Mouse (Mus musculus): ENCODE results near the gene Coq9. TPM values are rescaled to one million over a fixed set of nuclear protein-coding genes. Genes with fewer than 3 reads are reported as not detected.

The Coq9 gene
- polyA plus RNA-seq, 1 experiment from 2014 or later: 51.4 TPM

GRCm38 (mm10) chr8:94801293-94802095, 36.6 kb upstream of the Coq9 start:
- peak; percentile 31 for DNase-seq (ENCODE audit: low spot score)
- peak; percentile 30; the same call in 1 of the 2 replicates for ATAC-seq
- no peaks in the 10 kb centered on the region for H3K4me1 ChIP-seq (ENCODE audit: insufficient read depth, low read depth, low read length)
- no peak overlapping the region for H3K4me3 ChIP-seq (ENCODE audit: low read depth, low read length)
- H3K27ac ChIP-seq (ENCODE audit: low read length): no peak overlapping the region
- 32% methylated on average over 14 of the region's 14 CpGs for WGBS
- no peaks in the 10 kb centered on the region for H3K9me3 ChIP-seq (ENCODE audit: low read length)
- H3K9ac ChIP-seq (replicated peaks; ENCODE audit: low read depth): no peak overlapping the region
- no peaks in the 10 kb centered on the region for H3K36me3 ChIP-seq (ENCODE audit: insufficient read depth, low read length)
- TF ChIP-seq CTCF (IDR thresholded peaks at IDR 0.05): peak; percentile 76
- no peak for TF ChIP-seq EP300 (IDR thresholded peaks at IDR 0.05)
- no peaks in the 10 kb centered on the region for H3K27me3 ChIP-seq (replicated peaks; ENCODE audit: insufficient read depth, low read length)
- H3K4me2 ChIP-seq (replicated peaks; ENCODE audit: low read depth, low read length): no peak overlapping the region; the same call in 1 of the 2 replicates

GRCm38 (mm10) chr8:94802375-94802774, 35.7 kb upstream of the Coq9 start:
- TF ChIP-seq EP300 (IDR thresholded peaks at IDR 0.05) (no peak), CTCF (IDR thresholded peaks at IDR 0.05) (no peak)
- Histone ChIP-seq H3K4me2 (replicated peaks; ENCODE audit: low read depth, low read length) (no peak overlapping the region), H3K36me3 (ENCODE audit: insufficient read depth, low read length) (no peaks in the 10 kb centered on the region), H3K4me3 (ENCODE audit: low read depth, low read length) (no peak overlapping the region), H3K9me3 (ENCODE audit: low read length) (no peaks in the 10 kb centered on the region), H3K9ac (replicated peaks; ENCODE audit: low read depth) (no peak overlapping the region), H3K27me3 (replicated peaks; ENCODE audit: insufficient read depth, low read length) (no peaks in the 10 kb centered on the region), H3K4me1 (ENCODE audit: insufficient read depth, low read depth, low read length) (no peaks in the 10 kb centered on the region), H3K27ac (ENCODE audit: low read length) (no peak overlapping the region)
- ATAC-seq (no peak), DNase-seq (ENCODE audit: low spot score) (no peak)
- 57% methylated on average over 4 of the region's 4 CpGs for WGBS

DNA sequence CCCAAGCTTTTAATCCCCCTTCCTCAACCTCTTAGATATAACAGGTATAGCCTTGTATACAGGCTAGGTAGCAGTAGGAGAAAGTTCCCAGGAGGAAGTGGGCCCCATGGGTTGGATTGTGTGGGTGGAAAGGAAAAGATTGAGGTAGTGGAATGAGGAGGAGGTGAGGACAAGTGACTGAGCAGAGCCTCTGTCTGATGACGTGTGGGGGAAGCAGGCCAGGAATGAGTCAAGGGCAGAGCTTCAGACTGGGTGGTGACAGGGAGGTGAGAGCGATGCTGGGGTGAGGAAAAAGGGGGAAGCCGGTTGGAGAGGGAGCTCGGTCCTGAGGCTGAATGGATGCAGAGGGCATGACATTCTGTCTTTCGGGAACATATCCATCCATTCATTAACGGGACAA, 34.6 kb upstream of the Coq9 start:
- Histone ChIP-seq H3K4me3 (ENCODE audit: low read depth, low read length) (no peak overlapping the region), H3K4me2 (replicated peaks; ENCODE audit: low read depth, low read length) (no peak overlapping the region), H3K9me3 (ENCODE audit: low read length) (no peaks in the 10 kb centered on the region), H3K27me3 (replicated peaks; ENCODE audit: insufficient read depth, low read length) (no peaks in the 10 kb centered on the region), H3K27ac (ENCODE audit: low read length) (no peak overlapping the region), H3K9ac (replicated peaks; ENCODE audit: low read depth) (no peak overlapping the region), H3K36me3 (ENCODE audit: insufficient read depth, low read length) (no peaks in the 10 kb centered on the region), H3K4me1 (ENCODE audit: insufficient read depth, low read depth, low read length) (no peaks in the 10 kb centered on the region)
- no peak for ATAC-seq
- no peak for TF ChIP-seq EP300 (IDR thresholded peaks at IDR 0.05)
- DNase-seq (ENCODE audit: low spot score): no peak
- 65% methylated on average over 6 of the region's 6 CpGs for WGBS

- ATAC-seq: no peak
- H3K4me1 ChIP-seq (ENCODE audit: insufficient read depth, low read depth, low read length): no peaks in the 10 kb centered on the region
- no peak overlapping the region for H3K4me2 ChIP-seq (replicated peaks; ENCODE audit: low read depth, low read length)
- no peaks in the 10 kb centered on the region for H3K27me3 ChIP-seq (replicated peaks; ENCODE audit: insufficient read depth, low read length)
- H3K9ac ChIP-seq (replicated peaks; ENCODE audit: low read depth): no peak overlapping the region
- DNase-seq (ENCODE audit: low spot score): no peak
- H3K27ac ChIP-seq (ENCODE audit: low read length): no peak overlapping the region
- H3K9me3 ChIP-seq (ENCODE audit: low read length): no peaks in the 10 kb centered on the region
- H3K36me3 ChIP-seq (ENCODE audit: insufficient read depth, low read length): no peaks in the 10 kb centered on the region
- 51% methylated on average over 10 of the region's 10 CpGs for WGBS
- TF ChIP-seq CTCF (IDR thresholded peaks at IDR 0.05): no peak
- no peak for TF ChIP-seq EP300 (IDR thresholded peaks at IDR 0.05)
- no peak overlapping the region for H3K4me3 ChIP-seq (ENCODE audit: low read depth, low read length)
These were observed 33.4 kb upstream of the Coq9 start for GRCm38 (mm10) chr8:94804546-94805340.

- Histone ChIP-seq H3K4me2 (replicated peaks; ENCODE audit: low read depth, low read length) (no peak overlapping the region), H3K27ac (ENCODE audit: low read length) (no peak overlapping the region), H3K9ac (replicated peaks; ENCODE audit: low read depth) (no peak overlapping the region), H3K4me1 (ENCODE audit: insufficient read depth, low read depth, low read length) (no peaks in the 10 kb centered on the region), H3K4me3 (ENCODE audit: low read depth, low read length) (no peak overlapping the region), H3K9me3 (ENCODE audit: low read length) (no peaks in the 10 kb centered on the region), H3K27me3 (replicated peaks; ENCODE audit: insufficient read depth, low read length) (no peaks in the 10 kb centered on the region), H3K36me3 (ENCODE audit: insufficient read depth, low read length) (no peaks in the 10 kb centered on the region)
- 55% methylated on average over 4 of the region's 4 CpGs for WGBS
- no peak for DNase-seq (ENCODE audit: low spot score)
- ATAC-seq: no peak
- no peak for TF ChIP-seq EP300 (IDR thresholded peaks at IDR 0.05)
- TF ChIP-seq CTCF (IDR thresholded peaks at IDR 0.05): no peak
These were observed 32.3 kb upstream of the Coq9 start for GRCm38 (mm10) chr8:94805811-94806210.

- no peak for DNase-seq (ENCODE audit: low spot score)
- Histone ChIP-seq H3K27ac (ENCODE audit: low read length) (no peak overlapping the region), H3K4me3 (ENCODE audit: low read depth, low read length) (no peak overlapping the region), H3K9ac (replicated peaks; ENCODE audit: low read depth) (no peak overlapping the region), H3K9me3 (ENCODE audit: low read length) (no peaks in the 10 kb centered on the region), H3K36me3 (ENCODE audit: insufficient read depth, low read length) (no peaks in the 10 kb centered on the region), H3K27me3 (replicated peaks; ENCODE audit: insufficient read depth, low read length) (no peaks in the 10 kb centered on the region), H3K4me2 (replicated peaks; ENCODE audit: low read depth, low read length) (no peak overlapping the region), H3K4me1 (ENCODE audit: insufficient read depth, low read depth, low read length) (no peaks in the 10 kb centered on the region)
- TF ChIP-seq CTCF (IDR thresholded peaks at IDR 0.05) (no peak), EP300 (IDR thresholded peaks at IDR 0.05) (no peak)
- no peak for ATAC-seq
- WGBS: 64% methylated on average over 7 of the region's 7 CpGs
These were observed 30.6 kb upstream of the Coq9 start for GRCm38 (mm10) chr8:94807506-94807905.

All from lung, postnatal 0 days (tissue).